Mouse (Mus musculus) embryo, embryonic 11 days (tissue): ENCODE measurements around the gene Ilkap.
A peak's percentile ranks its signal among the peaks of the same experiment; 100 is the strongest.

ENCODE experiments used
- DNase-seq: peaks from one replicate; pipeline ENCODE4 v3.0.0-alpha.2; 2015

Gene Ilkap

DNA sequence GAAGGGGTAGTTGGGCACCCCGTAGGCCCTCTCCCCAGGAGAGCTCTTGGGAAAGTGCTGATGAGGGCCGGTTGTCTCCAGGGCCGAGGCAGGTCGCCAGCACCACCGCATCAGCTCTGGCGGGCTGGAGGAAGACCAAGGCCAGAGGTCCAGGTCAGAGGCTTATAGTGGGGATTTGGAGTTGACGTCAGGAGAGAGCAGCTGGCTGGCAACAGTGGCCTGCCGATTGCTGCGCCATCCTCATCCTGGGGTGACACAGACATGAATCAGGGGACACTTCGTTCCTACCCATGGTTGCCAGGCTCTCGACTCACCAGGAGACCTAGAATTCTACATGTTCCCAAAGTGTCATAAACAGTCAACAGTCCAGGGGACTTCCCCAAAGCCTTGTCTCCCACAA lies 42.5 kb downstream of the Ilkap start:
- no peak for DNase-seq

- no peak for DNase-seq
Measured at GRCm38 (mm10) chr1:91352277-91352676, 46.3 kb downstream of the Ilkap start.

DNA sequence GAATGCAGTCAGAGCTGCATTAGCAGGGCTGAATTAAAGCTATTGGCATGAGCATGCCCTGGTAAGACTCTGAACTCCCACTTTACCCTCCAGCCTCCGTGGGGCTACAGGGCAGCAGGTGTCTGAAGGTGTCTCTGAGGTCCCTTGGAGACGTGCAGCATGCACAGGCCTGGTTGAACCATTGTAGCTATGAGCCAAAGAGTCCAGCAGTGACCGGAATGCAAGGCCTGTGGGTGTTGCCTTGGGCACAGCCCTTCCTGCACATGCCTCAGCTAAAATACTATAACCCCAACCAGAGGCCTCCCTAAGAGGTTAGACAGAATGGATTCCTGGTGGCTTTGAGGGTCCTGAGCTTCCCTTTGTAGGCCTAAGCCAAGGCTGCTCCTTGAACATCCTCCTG lies 47.4 kb downstream of the Ilkap start:
- DNase-seq: no peak

DNA sequence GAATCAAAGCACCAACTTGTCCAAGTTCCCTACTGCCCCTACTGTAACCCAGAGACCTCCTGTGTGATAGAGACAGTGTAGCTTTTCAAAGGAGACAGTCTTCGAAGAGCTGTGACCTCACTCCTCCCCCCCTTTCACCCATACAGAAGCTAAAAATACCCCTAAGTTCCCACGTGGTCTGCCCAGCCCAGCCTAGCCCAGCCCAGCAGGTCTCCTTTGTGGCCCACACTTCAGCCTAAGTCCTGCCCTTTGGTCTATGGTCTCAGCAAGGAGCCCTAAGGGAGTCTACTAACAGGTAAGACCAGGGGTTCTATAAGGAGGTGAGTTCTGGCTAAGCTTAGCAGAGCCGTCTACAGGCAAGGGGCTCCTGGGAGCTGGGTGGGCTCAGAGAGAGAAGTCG lies 47.8 kb downstream of the Ilkap start, which contains the start of gene Klhl30:
Gene Klhl30 (plus strand): TSS at position 176 of the 400 bp plus-strand sequence.
- no peak for DNase-seq

GRCm38 (mm10) chr1:91346892-91347291 lies 51.7 kb downstream of the Ilkap start:
- DNase-seq: peak; percentile 78

- DNase-seq: peak; percentile 62
Measured at GRCm38 (mm10) chr1:91344921-91345685, 53.5 kb downstream of the Ilkap start.

- DNase-seq: no peak
Measured at GRCm38 (mm10) chr1:91344001-91344400, 54.6 kb downstream of the Ilkap start.

DNA sequence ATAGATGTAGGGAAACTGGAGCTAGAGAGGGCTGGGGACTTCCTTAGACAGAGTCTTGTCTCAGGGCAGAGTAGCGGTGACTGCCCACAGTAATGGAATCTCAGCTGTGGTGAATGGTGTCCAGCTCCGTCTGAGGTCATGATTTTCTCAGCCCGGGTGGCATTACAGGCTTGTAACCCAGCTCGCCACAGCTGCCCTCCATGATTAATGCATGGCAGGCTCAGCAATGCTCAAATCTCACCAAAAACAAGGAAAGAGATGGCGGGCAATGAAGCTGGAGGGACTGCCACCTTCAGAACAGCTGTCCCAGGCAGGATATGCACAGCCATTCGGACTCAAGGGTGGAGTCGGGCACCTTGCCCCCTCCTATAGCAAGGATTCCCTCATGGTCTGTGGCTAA lies 61.3 kb downstream of the Ilkap start:
- no peak for DNase-seq

DNA sequence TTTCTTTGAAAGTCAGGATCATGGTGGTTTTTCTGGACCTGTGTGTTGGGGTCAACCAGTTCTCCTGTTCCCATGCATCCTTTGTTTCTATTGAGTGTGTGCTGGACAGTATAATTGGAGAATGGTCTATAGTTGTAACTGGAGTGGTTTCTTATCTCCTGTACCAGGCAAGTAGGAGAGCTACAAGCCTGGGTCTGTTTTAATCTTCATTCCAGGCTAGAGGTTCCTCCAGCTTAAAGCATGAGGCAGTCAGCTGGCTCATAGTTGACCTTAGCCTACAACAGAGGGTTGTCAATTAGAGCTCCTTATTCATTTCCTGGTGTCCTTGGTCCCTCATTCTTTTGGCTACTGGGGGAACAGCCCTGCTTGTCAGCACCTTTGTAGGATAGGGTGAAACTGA lies 65.0 kb downstream of the Ilkap start:
- no peak for DNase-seq

GRCm38 (mm10) chr1:91332102-91332501 lies 66.5 kb downstream of the Ilkap start:
- DNase-seq: no peak

DNA sequence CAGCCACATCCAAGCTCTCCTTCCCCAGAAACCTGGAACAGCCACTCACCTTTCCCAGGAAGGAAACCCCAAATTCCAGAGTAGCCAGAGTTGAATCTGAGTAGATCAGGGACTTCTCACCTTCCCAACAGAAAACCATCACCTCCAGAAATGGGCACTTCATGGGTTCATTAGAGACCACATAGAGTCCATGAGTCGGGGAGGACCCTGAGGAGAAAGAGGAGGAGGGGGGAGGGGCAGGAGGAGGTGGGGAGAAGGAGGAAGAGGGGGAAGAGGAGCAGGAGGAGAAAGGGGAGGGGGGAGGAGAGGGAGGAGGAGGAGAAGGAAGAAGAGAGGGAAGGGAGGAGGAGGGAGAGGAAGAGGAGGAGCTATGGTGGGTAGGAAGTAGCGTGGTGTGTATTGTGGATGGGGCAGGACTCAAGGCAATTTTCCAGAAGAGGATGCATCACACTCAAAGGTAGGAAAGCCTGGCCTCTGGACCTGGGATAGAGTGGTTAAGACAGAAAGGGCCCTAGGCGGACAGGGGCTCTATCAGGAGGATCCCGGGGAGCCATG lies 73.0 kb downstream of the Ilkap start:
- no peak for DNase-seq

DNA sequence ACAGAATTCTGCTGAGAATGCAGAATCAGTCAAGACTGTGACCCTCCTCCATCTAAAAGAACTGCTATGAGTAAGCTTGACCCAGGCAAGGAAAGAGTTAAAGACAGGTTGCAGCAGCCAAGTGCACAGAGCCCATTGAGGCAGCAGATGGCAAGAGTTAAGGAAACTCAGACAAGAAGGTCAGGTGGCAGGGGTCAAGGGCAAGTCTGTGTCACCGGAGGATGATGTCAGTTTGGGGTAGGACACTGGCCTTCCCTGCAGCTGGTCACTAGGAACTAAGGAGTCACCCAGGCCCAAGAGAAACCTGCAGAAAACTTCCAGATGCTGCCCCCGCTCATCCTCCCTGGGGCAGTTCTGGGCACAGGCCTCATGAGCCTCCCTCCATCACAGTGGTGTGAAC lies 74.0 kb downstream of the Ilkap start:
- DNase-seq: no peak
